Mouse (Mus musculus) neural tube, embryonic 15.5 days (tissue): ENCODE measurements at regions not wholly inside any gene's neighbourhood (a gene's known extent, or its start where the extent isn't known, plus 50 kb on each side); places are given as distances from the start of the nearest gene placed in this dataset.
A peak's percentile ranks its signal among the peaks of the same experiment; 100 is the strongest.

Source experiments
- ATAC-seq: fragments of 200-750 bp; cut with Nextera tagmentation; 2 replicates; pipeline ENCODE4 v1.8.0; 2017; ENCODE audit warnings: mild to moderate bottlenecking, moderate TSS enrichment, moderate library complexity; ENCODE audit not compliant: low FRiP score
- H3K27ac ChIP-seq: fragments of 300-500 bp; sonication (generic); replicated peaks from 2 replicates; pipeline ENCODE4 v1.5.1; 2015; ENCODE audit warnings: mild to moderate bottlenecking, inconsistent platforms
- H3K27me3 ChIP-seq: fragments of 300-500 bp; sonication (generic); replicated peaks from 2 replicates; pipeline ENCODE4 v1.6.1; 2015; ENCODE audit warnings: inconsistent platforms
- H3K36me3 ChIP-seq: fragments of 300-500 bp; sonication (generic); 2 replicates; pipeline ENCODE4 v1.6.1; 2015; ENCODE audit warnings: inconsistent platforms
- H3K4me1 ChIP-seq: fragments of 300-500 bp; sonication (generic); 2 replicates; pipeline ENCODE4 v1.6.1; 2015; ENCODE audit warnings: inconsistent platforms
- H3K4me2 ChIP-seq: fragments of 300-500 bp; sonication (generic); 2 replicates; pipeline ENCODE4 v1.6.1; 2015; ENCODE audit warnings: inconsistent platforms, mild to moderate bottlenecking, moderate library complexity
- H3K4me3 ChIP-seq: fragments of 300-500 bp; sonication (generic); replicated peaks from 2 replicates; pipeline ENCODE4 v1.5.1; 2015; ENCODE audit warnings: mild to moderate bottlenecking, inconsistent platforms
- H3K9ac ChIP-seq: fragments of 300-500 bp; sonication (generic); replicated peaks from 2 replicates; pipeline ENCODE4 v1.6.1; 2015; ENCODE audit warnings: mild to moderate bottlenecking, inconsistent platforms
- H3K9me3 ChIP-seq: fragments of 300-500 bp; sonication (generic); replicated peaks from 2 replicates; pipeline ENCODE4 v1.6.1; 2016; ENCODE audit warnings: inconsistent platforms
- WGBS: fragments of 180-500 bp; shearing (Covaris S2); methylation state at CpG from one replicate; pipeline ENCODE4 v1.1.7; 2015; ENCODE audit warnings: mixed read lengths; 5-methylcytosine and 5-hydroxymethylcytosine counted together
- microRNA counts: library from miRNA; unstranded; fragments of <30 nt; microRNA quantifications from one replicate; lab custom pipeline; 2016
- microRNA-seq: library from miRNA; unstranded; fragments of <30 nt; microRNA quantifications from one replicate; pipeline ENCODE4, GENCODE M21; 2017

GRCm38 (mm10) chr13:84061820-84062480 lies 160.1 kb upstream of the Tmem161b start:
- ATAC-seq = no peak
- Histone ChIP-seq H3K27me3 (no peaks in the 10 kb centered on the region), H3K4me3 (peak overlapping the region; percentile 29), H3K27ac (peak overlapping the region; percentile 92), H3K36me3 (no peaks in the 10 kb centered on the region), H3K9ac (peak overlapping the region; percentile 49), H3K4me2 (peak overlapping the region; percentile 56), H3K4me1 (peaks cover 38% of the 10 kb centered on the region), H3K9me3 (no peaks in the 10 kb centered on the region)
- WGBS = 12% methylated on average over 7 of the region's 7 CpGs

GRCm38 (mm10) chr13:84062616-84063015 lies 159.5 kb upstream of the Tmem161b start:
- no peaks in the 10 kb centered on the region for H3K36me3 ChIP-seq
- peak overlapping the region; percentile 92 for H3K27ac ChIP-seq
- ATAC-seq = peak; percentile 17
- H3K9ac ChIP-seq = peak overlapping the region; percentile 44
- 21% methylated on average over 2 of the region's 2 CpGs for WGBS
- H3K4me1 ChIP-seq = peaks cover 41% of the 10 kb centered on the region
- H3K27me3 ChIP-seq = no peaks in the 10 kb centered on the region
- peak overlapping the region; percentile 56 for H3K4me2 ChIP-seq
- H3K9me3 ChIP-seq = no peaks in the 10 kb centered on the region
- H3K4me3 ChIP-seq = peak overlapping the region; percentile 31

GRCm38 (mm10) chr13:84063406-84063805 lies 158.7 kb upstream of the Tmem161b start:
- Histone ChIP-seq H3K9ac (peak overlapping the region; percentile 40), H3K4me1 (peaks cover 37% of the 10 kb centered on the region), H3K27ac (peak overlapping the region; percentile 91), H3K4me2 (peak overlapping the region; percentile 44), H3K9me3 (no peaks in the 10 kb centered on the region), H3K4me3 (peak overlapping the region; percentile 22), H3K27me3 (no peaks in the 10 kb centered on the region), H3K36me3 (no peaks in the 10 kb centered on the region)
- WGBS = 13% methylated on average over 2 of the region's 2 CpGs
- ATAC-seq = no peak

- Histone ChIP-seq H3K4me2 (peak overlapping the region; percentile 44), H3K9me3 (no peaks in the 10 kb centered on the region), H3K27ac (peak overlapping the region; percentile 91), H3K36me3 (no peaks in the 10 kb centered on the region), H3K4me1 (peaks cover 36% of the 10 kb centered on the region), H3K27me3 (no peaks in the 10 kb centered on the region), H3K4me3 (peak overlapping the region; percentile 34), H3K9ac (peak overlapping the region; percentile 54)
- peak; percentile 1; the same call in 1 of the 2 replicates for ATAC-seq
- 19% methylated on average over 5 of the region's 5 CpGs for WGBS
Observed at GRCm38 (mm10) chr13:84064291-84064940, 157.7 kb upstream of the Tmem161b start.

GRCm38 (mm10) chr13:84065256-84065898 lies 156.7 kb upstream of the Tmem161b start:
- H3K27me3 ChIP-seq = no peaks in the 10 kb centered on the region
- ATAC-seq = peak; percentile 56
- H3K4me3 ChIP-seq = no peak overlapping the region
- H3K4me1 ChIP-seq = peaks cover 29% of the 10 kb centered on the region
- H3K27ac ChIP-seq = peak overlapping the region; percentile 90
- H3K36me3 ChIP-seq = no peaks in the 10 kb centered on the region
- no peak overlapping the region; the same call in 1 of the 2 replicates for H3K9ac ChIP-seq
- peak overlapping the region; percentile 28 for H3K4me2 ChIP-seq
- H3K9me3 ChIP-seq = no peaks in the 10 kb centered on the region
- 22% methylated on average over 8 of the region's 8 CpGs for WGBS

- peak overlapping the region; percentile 26; the same call in 1 of the 2 replicates for H3K9ac ChIP-seq
- peak overlapping the region; percentile 90 for H3K27ac ChIP-seq
- ATAC-seq = peak; percentile 21; the same call in 1 of the 2 replicates
- no peak overlapping the region for H3K4me3 ChIP-seq
- H3K4me1 ChIP-seq = peaks cover 29% of the 10 kb centered on the region
- H3K36me3 ChIP-seq = no peaks in the 10 kb centered on the region
- H3K4me2 ChIP-seq = peak overlapping the region; percentile 42
- H3K9me3 ChIP-seq = no peaks in the 10 kb centered on the region
- WGBS = 21% methylated on average over 15 of the region's 15 CpGs
- H3K27me3 ChIP-seq = no peaks in the 10 kb centered on the region
Observed at GRCm38 (mm10) chr13:84066211-84066959, 155.7 kb upstream of the Tmem161b start.

- H3K9me3 ChIP-seq = no peaks in the 10 kb centered on the region
- peaks cover 23% of the 10 kb centered on the region for H3K4me1 ChIP-seq
- no peaks in the 10 kb centered on the region for H3K36me3 ChIP-seq
- H3K27me3 ChIP-seq = no peaks in the 10 kb centered on the region
- 0 out of 2 replicates have a peak, but pooled peaks have one; percentile 43 for ATAC-seq
- H3K9ac ChIP-seq = peak overlapping the region; percentile 26; the same call in 1 of the 2 replicates
- H3K27ac ChIP-seq = peak overlapping the region; percentile 90
- H3K4me3 ChIP-seq = no peak overlapping the region
- 23% methylated on average over 4 of the region's 4 CpGs for WGBS
- H3K4me2 ChIP-seq = peak overlapping the region; percentile 42; the same call in 1 of the 2 replicates
Observed at GRCm38 (mm10) chr13:84066960-84067665, 155.0 kb upstream of the Tmem161b start.

GRCm38 (mm10) chr13:84068365-84068764 lies 153.7 kb upstream of the Tmem161b start:
- no peak for ATAC-seq
- Histone ChIP-seq H3K27ac (no peak overlapping the region), H3K4me1 (peaks cover 23% of the 10 kb centered on the region), H3K27me3 (no peaks in the 10 kb centered on the region), H3K36me3 (no peaks in the 10 kb centered on the region), H3K4me3 (no peak overlapping the region), H3K9me3 (no peaks in the 10 kb centered on the region), H3K4me2 (no peak overlapping the region), H3K9ac (no peak overlapping the region)
- 92% methylated on average over 1 of the region's 1 CpGs for WGBS

MicroRNAs encoded in the stretch of these regions (microRNA counts, 519-probe panel; counts per million panel counts)
- microRNA mmu-miR-9 (lab: Ali Mortazavi, UCI) = 5,347 counts per million, percentile 100 among the panel's probes with 10 or more counts

Small RNAs in the stretch of these regions (microRNA-seq; reads per million reads assigned to microRNA genes)
- 1.2 reads per million for gene Mir9-2
